Mouse (Mus musculus): ENCODE results near the gene Olfr982.

The Olfr982 gene

GRCm38 (mm10) chr9:40073529-40073928 lies at the start of gene Olfr982:
Olfr982 (plus strand) TSS chr9:40073829.
- no peak for DNase-seq (ENCODE audit: low read depth)

GRCm38 (mm10) chr9:40050138-40050537 lies 23.5 kb upstream of the Olfr982 start:
- DNase-seq (ENCODE audit: low read depth) = no peak

- DNase-seq (ENCODE audit: low read depth) = no peak
Observed at GRCm38 (mm10) chr9:40093495-40093894, 19.9 kb downstream of the Olfr982 start, which contains the start of gene Olfr983. Olfr983 (minus strand) TSS chr9:40093595.

GRCm38 (mm10) chr9:40094769-40095168 lies 21.1 kb downstream of the Olfr982 start:
- DNase-seq (ENCODE audit: low read depth) = no peak

- DNase-seq (ENCODE audit: low read depth) = no peak
Observed at GRCm38 (mm10) chr9:40114106-40114505, 40.5 kb downstream of the Olfr982 start, which contains the start of gene Olfr984. Olfr984 (minus strand) TSS chr9:40114206.

- no peak for DNase-seq (ENCODE audit: low read depth)
Observed at GRCm38 (mm10) chr9:40116645-40117286, 43.1 kb downstream of the Olfr982 start.

GRCm38 (mm10) chr9:40117287-40117659 lies 43.6 kb downstream of the Olfr982 start:
- DNase-seq (ENCODE audit: low read depth) = no peak
